Mouse (Mus musculus): Measurements from ENCODE around the gene 4931429L15Rik. TPM values are rescaled to one million over a fixed set of nuclear protein-coding genes. Genes with fewer than 3 reads are reported as not detected.
A peak's percentile ranks its signal among the peaks of the same experiment; 100 is the strongest.

Gene 4931429L15Rik
- total RNA-seq, 2 experiments from 2014 or later, result not detected

- no peak overlapping the region for H3K27ac ChIP-seq
- TF ChIP-seq CTCF (IDR thresholded peaks at IDR 0.05), result no peak
- H3K4me3 ChIP-seq, result no peak overlapping the region
- intact Hi-C loops (cut with DNase I), result no loop called here
- DNase-seq, result no peak
These were observed 15.7 kb upstream of the 4931429L15Rik start for GRCm38 (mm10) chr9:46335461-46335995.

GRCm38 (mm10) chr9:46334471-46335025 lies 14.8 kb upstream of the 4931429L15Rik start:
- no peak overlapping the region for H3K4me3 ChIP-seq
- no peak for TF ChIP-seq CTCF (IDR thresholded peaks at IDR 0.05)
- intact Hi-C loops (cut with DNase I), result no loop called here
- DNase-seq, result no peak
- no peak overlapping the region for H3K27ac ChIP-seq

- no peak for TF ChIP-seq CTCF (IDR thresholded peaks at IDR 0.05)
- H3K27ac ChIP-seq, result no peak overlapping the region
- intact Hi-C loops (cut with DNase I), result no loop called here
- no peak for DNase-seq
- no peak overlapping the region for H3K4me3 ChIP-seq
These were observed 11.5 kb upstream of the 4931429L15Rik start for GRCm38 (mm10) chr9:46331301-46331700.

- no peak overlapping the region for H3K27ac ChIP-seq
- TF ChIP-seq CTCF (IDR thresholded peaks at IDR 0.05), result no peak
- no peak overlapping the region for H3K4me3 ChIP-seq
- intact Hi-C loops (cut with DNase I), result no loop called here
- no peak for DNase-seq
These were observed 10.8 kb upstream of the 4931429L15Rik start for GRCm38 (mm10) chr9:46330586-46330895.

- no peak overlapping the region for H3K4me3 ChIP-seq
- no peak overlapping the region for H3K27ac ChIP-seq
- intact Hi-C loops (cut with DNase I), result no loop called here
- DNase-seq, result no peak
- no peak for TF ChIP-seq CTCF (IDR thresholded peaks at IDR 0.05)
These were observed 10.2 kb upstream of the 4931429L15Rik start for GRCm38 (mm10) chr9:46329801-46330585.

GRCm38 (mm10) chr9:46329250-46329648 lies 9.5 kb upstream of the 4931429L15Rik start:
- Histone ChIP-seq H3K27ac (peak overlapping the region; percentile 54), H3K4me3 (peak overlapping the region; percentile 68)
- DNase-seq, result no peak
- TF ChIP-seq CTCF (IDR thresholded peaks at IDR 0.05), result no peak
- intact Hi-C loops (cut with DNase I), result no loop called here

GRCm38 (mm10) chr9:46328572-46329249 lies 8.9 kb upstream of the 4931429L15Rik start:
- peak overlapping the region; percentile 68 for H3K4me3 ChIP-seq
- H3K27ac ChIP-seq, result peak overlapping the region; percentile 54
- intact Hi-C loops (cut with DNase I), result no loop called here
- TF ChIP-seq CTCF (IDR thresholded peaks at IDR 0.05), result no peak
- no peak for DNase-seq

- intact Hi-C loops (cut with DNase I), result no loop called here
- no peak for TF ChIP-seq CTCF (IDR thresholded peaks at IDR 0.05)
- no peak for DNase-seq
- no peak overlapping the region for H3K27ac ChIP-seq
- H3K4me3 ChIP-seq, result no peak overlapping the region; the same call in 1 of the 2 replicates
These were observed 8.2 kb upstream of the 4931429L15Rik start for GRCm38 (mm10) chr9:46327706-46328571.

- no peak for DNase-seq
- Histone ChIP-seq H3K27ac (no peak overlapping the region), H3K4me3 (no peak overlapping the region)
- intact Hi-C loops (cut with DNase I), result no loop called here
- TF ChIP-seq CTCF (IDR thresholded peaks at IDR 0.05), result no peak
These were observed 7.1 kb upstream of the 4931429L15Rik start for GRCm38 (mm10) chr9:46326694-46327405.

GRCm38 (mm10) chr9:46320461-46320860 lies 675 bp upstream of the 4931429L15Rik start:
- TF ChIP-seq CTCF (IDR thresholded peaks at IDR 0.05), result no peak
- Histone ChIP-seq H3K27ac (no peak overlapping the region), H3K4me3 (no peak overlapping the region)
- intact Hi-C loops (cut with DNase I), result no loop called here
- no peak for DNase-seq

GRCm38 (mm10) chr9:46317957-46318356 lies 1.8 kb downstream of the 4931429L15Rik start:
- TF ChIP-seq CTCF (IDR thresholded peaks at IDR 0.05), result no peak
- no peak for DNase-seq
- H3K27ac ChIP-seq, result no peak overlapping the region
- intact Hi-C loops (cut with DNase I), result no loop called here
- no peak overlapping the region for H3K4me3 ChIP-seq

GRCm38 (mm10) chr9:46316909-46317308 lies 2.9 kb downstream of the 4931429L15Rik start:
- intact Hi-C loops (cut with DNase I), result no loop called here
- H3K27ac ChIP-seq, result no peak overlapping the region
- DNase-seq, result no peak
- H3K4me3 ChIP-seq, result no peak overlapping the region
- no peak for TF ChIP-seq CTCF (IDR thresholded peaks at IDR 0.05)
